Mouse (Mus musculus): Measurements from ENCODE around the gene Tnnc1.

Tnnc1 gene

GRCm38 (mm10) chr14:31215157-31216002 lies 7.3 kb downstream of the Tnnc1 start:
- DNase-seq: peak; percentile 96

GRCm38 (mm10) chr14:31216846-31217245 lies 8.7 kb downstream of the Tnnc1 start, which contains the start of gene Nisch:
Nisch (minus strand) TSS chr14:31216946.
- DNase-seq: no peak

- peak; percentile 95 for DNase-seq
These were observed 9.6 kb downstream of the Tnnc1 start, which contains the start of gene Sema3g for GRCm38 (mm10) chr14:31217666-31218065. Sema3g (plus strand) TSS chr14:31217860.

- peak; percentile 97 for DNase-seq
These were observed 18.9 kb downstream of the Tnnc1 start for GRCm38 (mm10) chr14:31226978-31227377.

GRCm38 (mm10) chr14:31228234-31228633 lies 20.1 kb downstream of the Tnnc1 start:
- DNase-seq: peak; percentile 97

- no peak for DNase-seq
These were observed 22.3 kb downstream of the Tnnc1 start for GRCm38 (mm10) chr14:31230442-31230841.

- peak; percentile 98 for DNase-seq
These were observed 24.4 kb downstream of the Tnnc1 start for GRCm38 (mm10) chr14:31232404-31233069.

GRCm38 (mm10) chr14:31233070-31233995 lies 25.2 kb downstream of the Tnnc1 start:
- no peak for DNase-seq

GRCm38 (mm10) chr14:31233996-31234591 lies 26.0 kb downstream of the Tnnc1 start:
- no peak for DNase-seq

- DNase-seq: peak; percentile 98
These were observed 29.2 kb downstream of the Tnnc1 start for GRCm38 (mm10) chr14:31237101-31237882.

- DNase-seq: no peak
These were observed 32.4 kb downstream of the Tnnc1 start for GRCm38 (mm10) chr14:31240528-31240927.

GRCm38 (mm10) chr14:31244777-31245176 lies 36.7 kb downstream of the Tnnc1 start:
- DNase-seq: no peak

GRCm38 (mm10) chr14:31245946-31246345 lies 37.8 kb downstream of the Tnnc1 start:
- DNase-seq: no peak

GRCm38 (mm10) chr14:31248396-31248795 lies 40.3 kb downstream of the Tnnc1 start:
- DNase-seq: no peak

GRCm38 (mm10) chr14:31250222-31251083 lies 42.3 kb downstream of the Tnnc1 start:
- DNase-seq: no peak

GRCm38 (mm10) chr14:31251084-31251604 lies 43.0 kb downstream of the Tnnc1 start, which contains the start of the genes Phf7 and Bap1:
Phf7 (minus strand) TSS chr14:31251317.
Bap1 (plus strand) TSS chr14:31251450.
- peak; percentile 99 for DNase-seq

- DNase-seq: no peak
These were observed 43.5 kb downstream of the Tnnc1 start for GRCm38 (mm10) chr14:31251626-31252025.

GRCm38 (mm10) chr14:31252091-31252490 lies 44.0 kb downstream of the Tnnc1 start:
- DNase-seq: peak; percentile 89

- DNase-seq: peak; percentile 90
These were observed 50.5 kb downstream of the Tnnc1 start for GRCm38 (mm10) chr14:31258476-31259050.

GRCm38 (mm10) chr14:31260374-31260773 lies 52.3 kb downstream of the Tnnc1 start:
- no peak for DNase-seq
